Mouse (Mus musculus) bone marrow, adult 2 months (tissue): ENCODE measurements at regions not wholly inside any gene's neighbourhood (a gene's known extent, or its start where the extent isn't known, plus 50 kb on each side); places are given as distances from the start of the nearest gene placed in this dataset.

Experiments used
- CTCF ChIP-seq: fragments of 200-500 bp; IDR thresholded peaks from 2 replicates; pipeline ENCODE4 v1.5.1; 2011; ENCODE audit warnings: low read length, control low read depth; ENCODE audit not compliant: control insufficient read depth, insufficient read depth
- POLR2A ChIP-seq: fragments of 200-500 bp; IDR thresholded peaks from 2 replicates; pipeline ENCODE4 v1.6.1; 2011; ENCODE audit warnings: low read depth, mild to moderate bottlenecking, control low read depth, low read length, borderline replicate concordance; ENCODE audit not compliant: control insufficient read depth

DNA sequence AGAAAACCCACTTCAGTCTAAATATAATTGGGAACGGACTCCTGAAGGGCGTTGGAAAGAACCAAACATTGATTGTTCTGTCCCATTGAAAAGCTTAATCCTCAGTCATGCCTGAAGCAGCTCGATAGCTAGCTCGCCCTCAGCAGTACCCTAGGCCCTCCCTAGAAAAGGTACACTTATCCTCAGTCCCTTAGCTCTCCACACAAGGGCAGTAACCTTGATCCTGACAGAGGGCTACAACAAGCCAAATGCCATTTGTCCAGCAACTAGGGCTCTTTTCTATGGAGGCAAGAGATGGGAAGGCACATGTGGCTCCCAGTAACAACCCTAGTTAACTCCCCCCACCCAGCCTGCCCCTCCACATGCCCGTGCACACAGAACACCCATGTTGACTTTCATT, 53.4 kb upstream of the Cachd1 start:
- TF ChIP-seq POLR2A: no peak
- no peak for TF ChIP-seq CTCF
